In the genomic region with DNA sequence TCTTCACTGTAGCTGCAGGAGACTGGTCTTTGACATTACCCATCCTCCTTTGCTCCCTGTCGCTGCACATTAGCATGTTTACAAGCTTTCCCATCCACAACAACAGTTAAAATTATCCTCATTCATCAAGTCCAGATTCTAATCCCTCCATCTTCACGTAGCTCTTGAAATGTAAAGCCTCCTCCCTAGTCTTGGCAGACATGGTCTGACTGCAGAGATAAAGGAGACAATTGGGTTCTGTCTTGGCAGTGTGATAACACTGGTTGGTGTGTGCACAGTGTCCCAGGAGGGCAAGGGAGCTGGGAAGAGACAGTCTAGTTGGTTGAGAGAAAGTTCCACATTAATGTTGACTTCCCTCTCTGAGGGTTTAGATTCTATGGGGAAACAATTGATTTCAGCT, we compare ENCODE assay signal across 14 mouse cellular contexts. TPM values are rescaled to one million over a fixed set of nuclear protein-coding genes. Genes with fewer than 3 reads are reported as not detected.
"Had no signal": no experiment of that assay in that cellular context is flagged by ENCODE, and none has a peak within 500 bp of the region (broad histone marks: within the 10 kb centered on the region; RNA-seq: fewer than 3 reads in every experiment).

No protein-coding gene starts in this region.

- H3K27ac ChIP-seq: kidney, postnatal 0 days; layer of hippocampus, adult 2 months; limb, embryonic 13.5 days; midbrain, embryonic 10.5 days; neural tube, embryonic 12.5 days; stomach, postnatal 0 days had no signal

- DNase-seq: kidney, adult 8-10 months; kidney, postnatal 36 days; left cerebral cortex, postnatal 4 days; lung, adult 18-20 months; midbrain, embryonic 14.5 days; thymus, postnatal 25 days had no signal

- ATAC-seq: intestine, postnatal 0 days had no signal

- H3K4me2 ChIP-seq: limb, embryonic 13.5 days; neural tube, embryonic 12.5 days had no signal

- H3K4me3 ChIP-seq: layer of hippocampus, adult 2 months; limb, embryonic 13.5 days; midbrain, embryonic 10.5 days; neural tube, embryonic 12.5 days had no signal

- H3K9ac ChIP-seq: limb, embryonic 13.5 days; neural tube, embryonic 12.5 days had no signal

- H3K36me3 ChIP-seq: limb, embryonic 13.5 days; midbrain, embryonic 10.5 days; neural tube, embryonic 12.5 days had no signal

- H3K27me3 ChIP-seq: limb, embryonic 13.5 days; neural tube, embryonic 12.5 days had no signal

- H3K4me1 ChIP-seq: limb, embryonic 13.5 days; neural tube, embryonic 12.5 days had no signal

- H3K9me3 ChIP-seq: limb, embryonic 13.5 days; midbrain, embryonic 10.5 days; neural tube, embryonic 12.5 days had no signal

RNA-seq across cellular contexts. Expression of a gene that starts 54.3 kb away (rescaled TPM):
- total RNA-seq: layer of hippocampus, postnatal 14 days had no signal
- polyA plus RNA-seq: midbrain, embryonic 14.5 days had no signal
